Mouse (Mus musculus): ENCODE results near the gene Gm5294.

The Gm5294 gene
- long read RNA-seq, experiment 1 = 0 reads
- long read RNA-seq, experiment 2 = 0 reads

DNA sequence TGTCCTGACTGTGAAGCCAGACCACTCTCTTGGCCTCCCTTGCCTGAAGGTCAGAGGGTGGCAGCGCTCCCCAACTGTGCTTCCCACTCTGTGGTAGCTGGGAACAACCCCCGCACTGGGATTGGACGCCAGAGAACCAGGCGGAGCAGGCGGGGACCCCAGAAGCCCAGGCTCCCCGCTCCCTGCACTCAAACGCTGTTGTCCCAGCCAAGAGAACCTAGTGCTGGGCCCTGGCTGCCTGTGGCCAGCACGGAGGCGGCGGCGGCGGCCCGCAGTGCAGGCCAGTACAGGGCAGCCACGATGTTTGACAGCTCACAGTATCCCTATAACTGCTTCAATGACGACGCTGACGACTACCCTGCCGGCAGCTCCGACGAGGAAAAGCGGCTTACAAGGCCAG lies at the start of gene Gm5294:
TSS of gene Gm5294 (plus strand) at position 301 of the 400 bp plus-strand sequence.
- intact Hi-C loops (cut with DNase I) = no loop called here

DNA sequence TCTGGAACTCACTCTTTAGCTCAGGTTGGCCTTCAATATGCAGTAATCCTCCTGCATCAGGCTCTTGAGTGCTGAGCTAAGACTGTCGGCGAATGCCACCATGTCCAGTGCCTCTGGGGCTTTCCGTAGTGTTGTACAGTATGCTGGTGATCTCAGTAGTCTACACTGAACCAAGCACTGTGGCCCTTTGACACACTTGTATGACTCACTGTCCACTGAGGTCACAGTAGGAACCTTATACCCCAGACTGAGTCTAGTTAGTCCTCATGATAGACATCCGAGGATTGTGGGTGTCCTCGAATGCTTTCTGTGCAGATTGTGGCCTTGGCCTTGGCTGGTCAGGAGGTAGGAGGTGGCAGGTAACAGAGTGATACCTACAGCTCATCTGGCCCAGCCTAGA lies 44.8 kb upstream of the Gm5294 start:
- intact Hi-C loops (cut with DNase I) = no loop called here

- intact Hi-C loops (cut with DNase I) = no loop called here
Measured at GRCm38 (mm10) chr5:138776346-138776745, 43.5 kb upstream of the Gm5294 start.

GRCm38 (mm10) chr5:138778731-138779463 lies 41.0 kb upstream of the Gm5294 start:
- intact Hi-C loops (cut with DNase I) = no loop called here

GRCm38 (mm10) chr5:138779655-138780054 lies 40.2 kb upstream of the Gm5294 start:
- intact Hi-C loops (cut with DNase I) = no loop called here

- intact Hi-C loops (cut with DNase I) = no loop called here
Measured at GRCm38 (mm10) chr5:138782697-138783096, 37.2 kb upstream of the Gm5294 start.

- intact Hi-C loops (cut with DNase I) = no loop called here
Measured at GRCm38 (mm10) chr5:138783181-138783580, 36.7 kb upstream of the Gm5294 start.

GRCm38 (mm10) chr5:138785986-138786515 lies 33.8 kb upstream of the Gm5294 start:
- intact Hi-C loops (cut with DNase I) = no loop called here

- intact Hi-C loops (cut with DNase I) = no loop called here
Measured at GRCm38 (mm10) chr5:138787648-138788047, 32.2 kb upstream of the Gm5294 start.

GRCm38 (mm10) chr5:138788481-138789211 lies 31.2 kb upstream of the Gm5294 start:
- intact Hi-C loops (cut with DNase I) = no loop called here

DNA sequence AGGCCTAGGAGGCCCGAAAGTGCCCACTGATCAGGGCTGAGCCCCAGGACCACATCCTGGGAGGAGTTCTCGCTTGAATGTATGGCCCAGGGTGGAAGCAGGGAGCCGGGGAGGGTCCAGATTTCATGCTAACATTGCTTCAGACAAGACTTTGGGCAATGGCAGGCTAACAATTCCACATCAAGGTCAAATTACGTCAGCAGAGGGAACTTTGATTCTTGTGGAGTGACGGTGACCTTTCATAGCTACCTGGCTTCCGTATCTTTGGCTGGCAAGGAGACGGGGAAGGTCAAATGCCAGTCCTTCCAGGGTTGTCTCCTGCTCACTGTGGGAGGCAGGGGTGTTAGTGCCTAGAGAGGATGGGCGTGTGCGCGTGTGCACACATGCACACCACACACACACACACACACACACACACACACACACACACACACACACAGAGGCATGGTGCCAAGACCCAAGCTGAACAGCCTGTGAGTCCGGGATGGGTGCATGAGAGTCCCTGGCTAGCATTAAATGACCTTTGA lies 28.9 kb upstream of the Gm5294 start:
- intact Hi-C loops (cut with DNase I) = no loop called here

- intact Hi-C loops (cut with DNase I) = no loop called here
Measured at GRCm38 (mm10) chr5:138801588-138802116, 18.2 kb upstream of the Gm5294 start.

- intact Hi-C loops (cut with DNase I) = no loop called here
Measured at GRCm38 (mm10) chr5:138804286-138804685, 15.6 kb upstream of the Gm5294 start.

- intact Hi-C loops (cut with DNase I) = no loop called here
Measured at GRCm38 (mm10) chr5:138809767-138810166, 10.1 kb upstream of the Gm5294 start.

DNA sequence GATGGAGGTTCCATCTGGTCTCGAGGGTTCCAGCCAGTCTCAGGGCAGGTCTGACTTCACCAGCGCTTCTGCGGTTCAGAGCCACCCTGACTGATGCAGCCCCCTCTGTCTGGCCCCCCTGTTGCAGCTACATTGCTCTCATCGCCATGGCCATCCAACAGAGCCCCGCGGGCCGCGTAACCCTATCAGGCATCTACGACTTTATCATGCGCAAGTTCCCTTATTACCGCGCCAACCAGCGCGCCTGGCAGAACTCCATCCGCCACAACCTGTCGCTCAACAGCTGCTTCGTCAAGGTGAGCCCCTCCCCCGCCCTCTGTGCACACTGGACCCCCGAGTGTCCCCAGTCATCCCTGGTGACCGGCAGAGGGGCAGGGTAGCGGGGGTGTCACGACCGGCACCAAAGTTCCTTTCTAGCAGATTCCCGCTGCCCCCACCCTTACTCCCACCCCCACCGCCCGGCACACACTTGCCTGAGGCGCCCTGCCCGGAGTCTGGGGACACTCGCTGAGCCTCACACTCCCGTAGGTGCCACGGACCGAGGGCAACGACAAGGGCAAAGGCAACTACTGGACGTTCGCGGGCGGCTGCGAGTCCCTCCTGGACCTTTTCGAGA lies 945 bp downstream of the Gm5294 start:
- intact Hi-C loops (cut with DNase I) = no loop called here

DNA sequence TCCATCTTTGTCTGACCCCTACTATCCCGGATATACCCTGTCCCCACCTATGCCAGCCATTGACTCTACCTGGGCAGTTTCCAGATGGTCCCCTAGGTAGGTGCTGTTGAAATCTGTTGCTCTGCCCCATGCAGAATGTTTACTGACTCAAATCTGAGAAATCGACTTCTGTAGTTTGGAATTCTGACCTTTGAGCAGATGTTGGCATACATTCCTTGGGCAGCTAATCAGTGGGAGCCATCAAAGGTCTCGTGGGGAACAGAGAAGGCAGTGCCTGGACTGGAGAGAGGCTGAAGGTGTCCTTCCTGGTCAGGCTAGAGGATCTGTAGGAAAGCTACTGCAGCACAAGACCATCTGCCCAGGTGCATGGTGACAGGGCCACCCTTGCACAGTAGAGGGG lies 5.2 kb downstream of the Gm5294 start:
- intact Hi-C loops (cut with DNase I) = no loop called here

DNA sequence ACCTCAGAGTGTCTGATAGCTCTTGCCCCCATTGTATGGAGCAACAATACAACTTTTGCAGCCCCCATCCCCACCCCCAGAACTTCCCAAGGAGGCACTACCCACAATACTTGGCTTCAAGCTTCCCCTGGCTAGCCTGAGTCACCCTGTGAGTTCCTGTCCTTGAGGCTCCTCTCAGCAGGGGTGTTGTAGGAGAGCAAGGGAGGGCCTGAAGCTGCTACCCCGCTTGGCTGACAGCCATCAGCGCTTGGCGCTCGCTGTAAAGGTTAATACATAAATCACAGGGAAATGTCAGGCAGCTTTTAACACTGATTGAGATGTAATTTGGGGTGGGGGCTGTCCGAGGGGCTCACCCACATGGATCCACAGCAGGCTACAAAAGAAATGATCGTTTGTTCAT lies 13.5 kb downstream of the Gm5294 start:
- intact Hi-C loops (cut with DNase I) = no loop called here

DNA sequence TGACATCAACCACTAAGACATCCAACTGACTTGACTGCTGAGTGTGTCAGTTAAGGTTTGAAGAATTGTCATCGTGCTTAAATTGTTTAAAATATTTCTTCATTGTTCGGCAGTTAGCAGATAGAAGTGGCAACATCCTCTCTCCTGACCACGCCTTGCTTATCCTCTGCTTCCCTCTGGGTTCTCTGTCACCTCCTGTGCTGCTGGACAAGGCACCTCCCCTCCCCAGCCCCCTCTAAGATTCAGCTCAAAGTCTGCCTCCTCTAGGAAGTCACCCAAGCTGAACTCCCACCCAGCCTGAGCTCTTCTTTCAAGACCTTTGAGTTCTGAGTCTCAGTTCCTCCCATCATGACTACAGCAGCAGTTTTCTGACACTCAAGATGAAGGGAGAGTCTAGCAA lies 15.0 kb downstream of the Gm5294 start:
- intact Hi-C loops (cut with DNase I) = no loop called here

DNA sequence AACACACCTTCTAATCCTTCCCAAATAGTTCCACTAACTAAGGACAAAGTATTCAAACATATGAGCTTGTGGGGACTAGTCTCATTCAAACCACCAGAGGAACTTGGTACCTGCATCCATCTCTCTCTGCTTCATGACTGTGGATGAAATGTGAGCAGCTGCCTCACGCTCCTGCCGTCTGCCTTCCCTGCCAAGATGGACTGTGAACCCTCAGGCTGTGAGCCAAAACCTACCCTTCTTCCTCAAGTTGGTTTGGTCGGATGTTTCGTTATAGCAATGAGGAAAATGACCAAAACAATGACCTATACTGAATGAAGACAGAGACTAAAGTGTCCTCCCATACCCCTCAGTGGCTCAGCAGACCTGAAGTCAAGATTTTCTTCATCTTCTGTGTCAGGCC lies 21.1 kb downstream of the Gm5294 start:
- intact Hi-C loops (cut with DNase I) = loop anchor here (5.0 to 10.0 kb wide), 2 partner anchors 84 to 484 kb away; partner anchors contain the start of gene Adap1

DNA sequence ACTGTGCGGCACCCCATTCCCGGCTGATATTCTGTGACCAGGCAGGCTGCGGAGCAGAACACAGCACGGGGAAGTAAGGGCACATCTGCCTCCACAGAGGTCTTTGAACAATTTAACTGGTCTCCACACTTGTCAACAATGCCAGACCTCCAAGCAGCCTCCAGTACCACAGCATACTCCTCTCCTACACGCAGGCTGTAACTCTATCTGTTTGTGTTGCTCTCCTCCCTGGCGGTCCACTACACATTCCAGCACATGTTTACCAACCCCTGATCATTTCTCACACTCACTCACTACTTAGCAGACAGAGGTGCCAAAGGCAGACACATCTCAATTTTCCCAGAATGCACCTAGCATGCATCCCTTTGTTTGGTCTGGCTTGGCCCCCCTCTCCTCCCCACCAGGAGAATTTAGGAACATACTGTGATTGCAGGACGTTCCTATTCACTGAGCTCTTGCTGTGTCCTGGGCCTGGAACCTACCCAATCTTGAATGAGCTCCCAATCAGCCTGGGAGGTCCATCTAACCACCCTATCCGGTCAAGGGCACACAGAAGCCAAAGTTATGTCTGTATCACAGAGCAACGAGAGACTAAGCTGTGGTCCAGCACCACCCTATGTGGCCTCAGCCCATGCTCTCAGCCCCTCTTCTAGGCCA lies 23.4 kb downstream of the Gm5294 start:
- intact Hi-C loops (cut with DNase I) = loop anchor here (5.0 to 10.0 kb wide), 2 partner anchors 86 to 482 kb away; partner anchors contain the start of gene Adap1

DNA sequence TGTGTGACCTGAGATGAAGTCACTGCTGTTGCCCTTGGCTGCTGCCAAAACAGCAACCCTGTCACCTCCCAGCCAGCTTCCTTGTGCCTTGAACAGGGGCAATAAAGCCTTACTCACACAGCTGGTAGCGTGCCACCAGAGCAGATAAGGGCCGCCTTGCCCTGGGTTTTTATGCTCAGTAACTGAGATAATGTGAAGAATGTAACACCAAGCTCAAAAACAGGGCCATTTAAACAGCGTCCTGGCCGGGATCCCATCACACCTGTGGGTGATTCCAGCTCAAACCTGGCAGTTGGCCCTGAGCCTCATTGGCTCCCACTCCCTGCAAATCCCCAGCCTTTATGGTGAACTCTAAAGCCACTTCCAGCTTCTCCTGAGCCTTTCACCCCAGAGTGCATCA lies 26.6 kb downstream of the Gm5294 start:
- intact Hi-C loops (cut with DNase I) = loop anchor here (5.0 to 10.0 kb wide), 2 partner anchors 231 to 478 kb away; partner anchors contain the start of gene Adap1
